Mouse (Mus musculus) heart, embryonic 11.5 days (tissue): ENCODE data around the gene Endou. TPM values are rescaled to one million over a fixed set of nuclear protein-coding genes. Genes with fewer than 3 reads are reported as not detected.

Experiments
- ATAC-seq: fragments of 200-750 bp; cut with Nextera tagmentation; replicated peaks from 2 replicates; pipeline ENCODE4 v1.8.0; 2017; ENCODE audit warnings: moderate library complexity; ENCODE audit not compliant: insufficient number of reproducible peaks, low FRiP score, low TSS enrichment
- H3K27ac ChIP-seq: fragments of 300-500 bp; sonication (generic); 2 replicates; pipeline ENCODE4 v1.5.1; 2014; ENCODE audit warnings: mild to moderate bottlenecking, low read depth, low read length
- H3K27me3 ChIP-seq: fragments of 300-500 bp; sonication (generic); 2 replicates; pipeline ENCODE4 v1.6.1; 2014; ENCODE audit warnings: mild to moderate bottlenecking, low read length, mixed read lengths; ENCODE audit not compliant: control insufficient read depth, insufficient read depth
- H3K36me3 ChIP-seq: fragments of 300-500 bp; sonication (generic); 2 replicates; pipeline ENCODE4 v1.6.1; 2014; ENCODE audit warnings: mild to moderate bottlenecking, low read length, moderate library complexity, mixed read lengths; ENCODE audit not compliant: control insufficient read depth, insufficient read depth
- H3K4me1 ChIP-seq: fragments of 300-500 bp; sonication (generic); 2 replicates; pipeline ENCODE4 v1.6.1; 2014; ENCODE audit warnings: low read length; ENCODE audit not compliant: control insufficient read depth, insufficient read depth
- H3K4me2 ChIP-seq: fragments of 300-500 bp; sonication (generic); 2 replicates; pipeline ENCODE4 v1.6.1; 2014; ENCODE audit warnings: mild to moderate bottlenecking, moderate library complexity
- H3K4me3 ChIP-seq: fragments of 300-500 bp; sonication (generic); 2 replicates; pipeline ENCODE4 v1.5.1; 2014; ENCODE audit warnings: low read depth, low read length
- H3K9ac ChIP-seq: fragments of 300-500 bp; sonication (generic); 2 replicates; pipeline ENCODE4 v1.6.1; 2014; ENCODE audit warnings: mild to moderate bottlenecking, low read depth, low read length, moderate library complexity
- H3K9me3 ChIP-seq: fragments of 300-500 bp; sonication (generic); replicated peaks from 2 replicates; pipeline ENCODE4 v1.6.1; 2016; ENCODE audit warnings: low read length; ENCODE audit not compliant: control insufficient read depth
- WGBS: fragments of 180-500 bp; shearing (Covaris S2); extraction: QIAGEN DNeasy Blood & Tissue Kit; methylation state at CpG from one replicate; pipeline ENCODE4 v1.1.7; 2014; ENCODE audit not compliant: insufficient replicate concordance; 5-methylcytosine and 5-hydroxymethylcytosine counted together
- polyA plus RNA-seq: library from polyadenylated mRNA; unstranded; fragments of >200 nt; fragmentation: Nextera tagmentation; extraction: Ambion mirVana; gene quantifications from 2 replicates; pipeline ENCODE4 v1.2.1, GENCODE M21; 2014

Endou gene
- polyA plus RNA-seq, 1 experiment from 2014 or later = not detected

- no peak for ATAC-seq
- no peak overlapping the region for H3K4me3 ChIP-seq
Observed at GRCm38 (mm10) chr15:97716782-97717181, 14.4 kb downstream of the Endou start.

GRCm38 (mm10) chr15:97715734-97716133, 15.4 kb downstream of the Endou start:
- Histone ChIP-seq H3K4me2 (no peak overlapping the region), H3K4me3 (no peak overlapping the region), H3K9ac (no peak overlapping the region), H3K27ac (no peak overlapping the region), H3K9me3 (no peaks in the 10 kb centered on the region), H3K36me3 (no peaks in the 10 kb centered on the region), H3K4me1 (peaks cover 8% of the 10 kb centered on the region; the same call in 1 of the 2 replicates), H3K27me3 (no peaks in the 10 kb centered on the region)
- no peak for ATAC-seq
- WGBS = 86% methylated on average over 1 of the region's 1 CpGs

More at GRCm38 (mm10) chr15:97716782-97717181, 14.4 kb downstream of the Endou start:
- H3K4me1 ChIP-seq = peaks cover 8% of the 10 kb centered on the region; the same call in 1 of the 2 replicates
- H3K9ac ChIP-seq = no peak overlapping the region
- H3K27me3 ChIP-seq = no peaks in the 10 kb centered on the region
- 65% methylated on average over 11 of the region's 11 CpGs for WGBS
- H3K27ac ChIP-seq = no peak overlapping the region
- no peaks in the 10 kb centered on the region for H3K9me3 ChIP-seq
- H3K36me3 ChIP-seq = no peaks in the 10 kb centered on the region
- H3K4me2 ChIP-seq = no peak overlapping the region

- H3K27me3 ChIP-seq = no peaks in the 10 kb centered on the region
- no peaks in the 10 kb centered on the region for H3K9me3 ChIP-seq
- H3K4me3 ChIP-seq = no peak overlapping the region
- no peak overlapping the region for H3K4me2 ChIP-seq
- no peaks in the 10 kb centered on the region for H3K36me3 ChIP-seq
- H3K9ac ChIP-seq = no peak overlapping the region
- H3K4me1 ChIP-seq = 0 out of 2 replicates have a peak, but pooled peaks cover 3% of the 10 kb centered on the region
- no peak overlapping the region for H3K27ac ChIP-seq
- no peak for ATAC-seq
- WGBS = 88% methylated on average over 8 of the region's 8 CpGs
Observed at GRCm38 (mm10) chr15:97715083-97715482, 16.1 kb downstream of the Endou start.

- H3K9ac ChIP-seq = no peak overlapping the region
- no peak for ATAC-seq
- WGBS = 61% methylated on average over 6 of the region's 6 CpGs
Observed at GRCm38 (mm10) chr15:97712546-97712945, 18.6 kb downstream of the Endou start.

GRCm38 (mm10) chr15:97710906-97711305, 20.2 kb downstream of the Endou start:
- Histone ChIP-seq H3K4me2 (no peak overlapping the region), H3K9me3 (no peaks in the 10 kb centered on the region), H3K36me3 (no peaks in the 10 kb centered on the region), H3K4me1 (0 out of 2 replicates have a peak, but pooled peaks cover 3% of the 10 kb centered on the region), H3K9ac (no peak overlapping the region), H3K27ac (no peak overlapping the region), H3K27me3 (no peaks in the 10 kb centered on the region), H3K4me3 (no peak overlapping the region)
- ATAC-seq = no peak
- WGBS = 68% methylated on average over 6 of the region's 6 CpGs

More at GRCm38 (mm10) chr15:97712546-97712945, 18.6 kb downstream of the Endou start:
- no peaks in the 10 kb centered on the region for H3K9me3 ChIP-seq
- H3K27me3 ChIP-seq = no peaks in the 10 kb centered on the region
- H3K4me2 ChIP-seq = no peak overlapping the region
- no peak overlapping the region for H3K4me3 ChIP-seq
- no peak overlapping the region for H3K27ac ChIP-seq
- no peaks in the 10 kb centered on the region for H3K4me1 ChIP-seq
- no peaks in the 10 kb centered on the region for H3K36me3 ChIP-seq

- peak within 1 kb of the TSS; percentile 86 for H3K9ac ChIP-seq
- H3K27ac ChIP-seq = peak within 1 kb of the TSS; percentile 50
- no peaks in the 10 kb centered on the region for H3K9me3 ChIP-seq
- H3K4me3 ChIP-seq = peak within 1 kb of the TSS; percentile 93
- ATAC-seq = peak; percentile 81
- peak within 1 kb of the TSS; percentile 72 for H3K4me2 ChIP-seq
- no peaks in the 10 kb centered on the region for H3K27me3 ChIP-seq
- 0 out of 2 replicates have a peak, but pooled peaks cover 3% of the 10 kb centered on the region for H3K4me1 ChIP-seq
- H3K36me3 ChIP-seq = peaks cover 6% of the 10 kb centered on the region
- under 1% methylated on average over 70 of the region's 71 CpGs for WGBS
Observed at GRCm38 (mm10) chr15:97705211-97706050, 25.7 kb downstream of the Endou start, which contains the start of gene Rpap3. TSS of gene Rpap3 (minus strand) at chr15:97705825.

- Histone ChIP-seq H3K4me1 (no peaks in the 10 kb centered on the region), H3K4me3 (no peak overlapping the region), H3K9me3 (no peaks in the 10 kb centered on the region), H3K9ac (no peak overlapping the region), H3K4me2 (no peak overlapping the region), H3K27ac (no peak overlapping the region), H3K36me3 (peaks cover 16% of the 10 kb centered on the region; the same call in 1 of the 2 replicates), H3K27me3 (no peaks in the 10 kb centered on the region)
- WGBS = 89% methylated on average over 10 of the region's 10 CpGs
- ATAC-seq = no peak
Observed at GRCm38 (mm10) chr15:97696616-97697015, 34.5 kb downstream of the Endou start.

GRCm38 (mm10) chr15:97693411-97693810, 37.7 kb downstream of the Endou start:
- WGBS = 86% methylated on average over 5 of the region's 5 CpGs
- H3K27ac ChIP-seq = no peak overlapping the region
- H3K27me3 ChIP-seq = no peaks in the 10 kb centered on the region
- no peak overlapping the region for H3K4me3 ChIP-seq
- no peak for ATAC-seq
- no peaks in the 10 kb centered on the region for H3K9me3 ChIP-seq
- no peak overlapping the region for H3K4me2 ChIP-seq
- H3K4me1 ChIP-seq = no peaks in the 10 kb centered on the region
- no peak overlapping the region for H3K9ac ChIP-seq
- peaks cover 13% of the 10 kb centered on the region; the same call in 1 of the 2 replicates for H3K36me3 ChIP-seq
